Mouse (Mus musculus) thymus, postnatal 0 days (tissue): ENCODE results near the gene Nudt3. TPM values are rescaled to one million over a fixed set of nuclear protein-coding genes. Genes with fewer than 3 reads are reported as not detected.

Experiments used
- DNase-seq: peaks from one replicate; pipeline ENCODE4 v3.0.0-alpha.2; 2015; ENCODE audit warnings: low spot score
- polyA plus RNA-seq: library from polyadenylated mRNA; unstranded; fragments of >200 nt; fragmentation: Nextera tagmentation; extraction: Ambion mirVana; gene quantifications from 2 replicates; pipeline ENCODE4 v1.2.1, GENCODE M21; 2015

Nudt3 gene
- polyA plus RNA-seq, 1 experiment from 2014 or later = 87.8 TPM

DNA sequence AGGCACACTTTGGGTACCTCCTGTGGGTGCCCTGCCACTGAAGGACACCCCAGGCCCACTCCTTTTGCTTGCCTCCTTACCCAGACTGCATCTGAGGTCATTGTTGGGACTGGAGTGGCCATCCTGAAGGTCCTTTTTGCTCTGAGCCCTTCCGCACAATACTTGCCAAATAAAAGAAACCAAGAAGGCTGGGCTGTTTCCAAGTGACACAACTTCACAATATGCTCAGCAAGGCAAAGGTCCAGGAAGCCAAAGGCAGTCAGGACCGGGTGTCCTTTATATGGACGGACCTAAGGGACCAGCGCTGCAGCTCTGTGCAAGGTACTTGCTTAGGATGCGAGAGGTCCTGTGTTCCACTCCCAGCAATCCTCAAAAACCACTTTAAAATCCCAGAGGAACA is 55.1 kb downstream of the Nudt3 start:
- DNase-seq = no peak

DNA sequence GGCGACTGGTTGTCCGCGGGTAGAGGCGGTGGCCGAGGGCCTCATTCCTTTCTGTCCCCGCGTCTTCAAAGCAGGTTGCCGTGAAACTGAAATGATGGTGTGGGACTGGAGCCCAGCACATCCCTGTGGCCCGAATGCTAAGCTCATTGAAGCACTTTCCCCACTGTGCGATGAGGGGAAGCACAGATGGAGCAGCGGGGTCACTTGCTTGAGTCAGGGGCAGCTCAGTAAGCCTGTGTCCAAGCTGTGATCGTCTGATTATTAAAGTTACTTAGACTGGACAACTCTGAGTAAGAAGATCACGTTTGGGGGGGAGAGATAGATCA is 57.4 kb downstream of the Nudt3 start:
- no peak for DNase-seq

DNA sequence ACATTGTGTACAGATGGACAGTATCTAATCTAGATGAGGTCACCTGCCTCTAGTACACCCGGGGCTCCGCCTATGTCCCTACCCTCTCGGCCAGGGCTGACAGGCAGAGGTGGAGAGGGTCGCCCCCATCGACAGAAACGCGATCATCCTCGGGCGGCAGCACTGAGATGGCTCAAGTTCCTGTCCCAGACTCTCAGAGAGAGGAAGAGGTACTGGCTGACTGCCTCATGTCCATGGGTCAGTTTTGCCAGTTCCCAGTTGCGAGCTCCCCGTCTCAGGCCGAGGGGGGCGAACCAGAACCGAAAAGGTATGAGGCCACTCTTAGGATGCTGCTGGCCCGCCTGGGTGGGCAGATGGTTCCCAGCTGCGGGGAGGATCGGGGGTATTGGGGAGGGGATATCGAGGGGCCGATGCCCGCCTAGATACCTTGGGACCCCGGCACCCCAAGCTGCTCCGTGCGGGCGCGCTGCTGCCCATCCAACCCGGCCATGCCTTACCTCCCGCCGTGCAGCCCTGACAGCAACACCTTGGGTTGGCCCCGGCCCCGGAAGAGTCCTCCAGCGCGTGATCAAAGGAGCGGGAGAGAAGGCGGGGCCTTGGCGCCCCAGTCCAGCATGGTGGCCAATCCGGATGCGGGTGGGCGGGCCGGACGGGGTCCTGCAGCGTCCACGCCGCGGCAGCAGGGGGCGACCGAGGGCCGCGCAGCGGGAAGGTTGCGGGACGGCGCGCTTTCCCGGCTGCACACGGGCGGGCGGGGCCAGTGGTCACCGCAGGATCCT is 57.9 kb downstream of the Nudt3 start, which contains the start of gene AI413582:
Gene AI413582, minus strand, starts transcription at position 594 of the 779 bp plus-strand sequence.
- peak; percentile 96 for DNase-seq

DNA sequence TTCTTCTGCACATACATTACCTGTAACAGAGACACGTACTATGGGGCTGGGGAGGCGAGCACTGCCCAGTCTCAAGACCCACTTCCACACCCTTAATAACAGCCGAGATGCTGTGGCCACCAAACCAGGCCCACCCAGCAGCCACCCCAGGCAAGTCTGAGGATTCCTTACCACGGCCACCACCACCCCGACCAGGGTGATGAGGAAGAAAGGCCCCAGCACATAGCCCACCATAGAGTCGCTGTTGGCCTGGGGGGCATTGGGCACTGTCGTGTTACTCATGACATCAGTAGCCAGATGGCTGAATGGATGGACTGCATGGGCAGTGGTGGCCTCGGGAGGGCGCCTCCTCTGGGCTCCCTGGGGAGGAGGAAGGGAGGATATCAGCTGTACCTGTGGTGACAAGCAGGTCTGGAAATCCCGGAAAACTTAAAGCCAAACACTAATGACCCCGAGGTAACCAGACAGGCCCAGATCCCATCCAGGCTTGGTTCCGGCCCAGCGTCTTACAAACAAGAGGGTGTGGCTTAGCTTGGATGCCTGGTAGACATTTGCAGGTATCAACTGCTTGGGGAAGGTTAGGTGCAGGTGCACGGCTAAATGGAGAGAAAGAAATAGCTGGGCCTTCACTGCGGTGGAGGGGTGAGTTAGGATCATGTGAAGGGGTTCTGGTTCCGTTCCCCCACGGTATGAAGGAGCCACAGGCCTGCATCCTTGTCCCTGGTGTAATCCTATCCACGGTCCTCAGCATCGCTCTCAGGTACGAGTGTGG is 58.7 kb downstream of the Nudt3 start:
- DNase-seq = no peak

DNA sequence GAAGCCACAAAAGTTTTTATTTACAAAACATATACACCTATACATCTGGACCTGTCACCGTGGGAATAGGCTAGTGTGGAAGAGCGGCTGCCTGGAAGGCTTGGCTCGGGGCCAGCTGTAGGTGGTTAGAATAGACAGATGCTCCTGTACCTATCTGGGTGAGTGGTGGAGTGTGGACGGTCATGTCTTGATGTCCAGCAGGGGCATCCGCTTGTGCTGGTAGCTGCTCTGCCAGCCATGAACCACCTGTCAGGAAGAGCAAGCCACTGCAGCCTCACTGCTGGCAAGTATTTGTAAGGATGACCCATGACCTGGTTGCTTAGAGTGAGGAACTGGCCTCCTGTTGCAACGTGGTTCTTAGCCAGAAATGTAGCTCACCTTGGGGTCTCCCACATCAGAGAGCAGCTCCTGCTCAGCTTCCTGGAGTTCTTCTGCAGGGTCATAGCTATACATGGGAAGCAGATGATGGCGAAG is 59.5 kb downstream of the Nudt3 start:
- DNase-seq = no peak

DNA sequence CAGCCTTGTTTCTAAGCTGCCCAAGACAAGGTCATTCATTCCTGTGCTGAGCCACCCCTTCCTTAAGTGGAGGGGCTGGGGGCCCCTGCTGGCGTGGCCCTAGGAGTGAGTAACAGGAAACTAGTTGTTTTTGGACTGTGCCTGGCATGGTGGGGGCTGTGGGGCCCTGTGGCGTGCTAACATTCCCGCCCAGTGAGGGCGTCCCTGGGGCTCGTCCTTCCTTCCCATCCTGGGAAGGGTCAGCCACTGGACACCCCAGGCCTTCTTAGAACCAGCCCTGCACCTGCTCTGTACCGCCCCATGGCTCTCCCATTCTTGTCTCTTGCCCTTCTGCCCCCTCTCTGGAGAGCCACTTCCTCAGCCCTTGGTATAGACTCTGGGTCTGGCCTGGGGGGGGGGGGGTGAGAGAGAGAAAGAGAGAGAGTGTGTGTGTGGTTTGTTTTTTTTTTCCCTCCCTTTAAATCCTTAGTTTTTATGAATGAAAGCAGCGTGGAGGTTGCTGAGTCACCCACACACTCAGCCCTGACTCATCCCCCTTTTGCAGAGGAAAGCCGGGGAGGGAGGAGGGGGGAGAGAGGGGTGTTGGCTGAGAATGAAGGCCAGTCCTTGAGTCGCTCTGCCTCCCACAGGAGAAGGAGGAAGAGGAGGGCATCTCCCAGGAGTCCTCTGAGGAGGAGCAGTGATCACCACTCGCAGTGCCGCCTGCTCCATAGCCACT is 61.3 kb downstream of the Nudt3 start:
- no peak for DNase-seq

DNA sequence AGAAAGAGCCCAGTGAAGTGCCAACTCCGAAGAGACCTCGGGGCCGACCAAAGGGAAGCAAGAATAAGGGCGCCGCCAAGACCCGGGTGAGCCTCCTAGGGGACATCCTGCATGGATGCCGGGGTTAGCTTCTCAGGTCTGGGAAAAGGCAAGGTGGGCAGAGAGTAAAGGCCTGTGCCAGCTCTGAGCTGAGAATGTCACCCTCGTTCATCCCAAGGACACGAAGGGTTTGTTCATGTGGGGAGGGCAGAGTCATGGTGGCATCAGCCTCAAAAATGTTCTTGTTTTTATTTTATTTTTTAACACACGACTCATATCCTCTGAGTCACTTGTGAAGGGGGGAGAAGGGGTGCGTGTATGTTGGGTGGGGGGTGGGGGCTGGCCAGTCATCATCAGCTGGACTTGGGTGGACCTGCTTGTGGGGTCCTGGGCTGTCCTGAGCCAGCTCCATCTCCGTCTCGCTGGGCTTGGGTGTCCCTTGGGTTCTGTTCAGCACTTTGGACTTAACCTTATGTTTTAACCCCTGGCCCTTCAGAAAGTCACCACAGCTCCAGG is 62.3 kb downstream of the Nudt3 start:
- DNase-seq = no peak

DNA sequence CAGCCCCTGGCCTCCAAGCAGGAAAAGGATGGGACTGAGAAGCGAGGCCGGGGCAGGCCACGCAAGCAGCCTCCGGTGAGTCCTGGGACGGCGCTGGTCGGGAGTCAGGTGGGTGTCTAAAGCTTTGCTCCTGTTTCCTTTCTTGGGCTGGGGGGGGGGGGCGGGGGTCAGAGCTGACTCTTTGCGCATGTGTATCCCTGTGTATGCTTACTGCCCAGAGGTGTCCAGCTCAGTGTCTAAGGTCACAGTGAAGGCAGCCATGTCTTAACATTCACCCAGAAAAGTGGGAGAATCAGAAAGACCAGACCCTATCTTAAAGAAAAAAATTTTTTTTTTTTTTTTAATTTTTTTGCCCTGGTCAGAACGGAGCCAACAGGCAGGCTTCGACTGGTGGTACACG is 63.7 kb downstream of the Nudt3 start:
- DNase-seq = no peak

DNA sequence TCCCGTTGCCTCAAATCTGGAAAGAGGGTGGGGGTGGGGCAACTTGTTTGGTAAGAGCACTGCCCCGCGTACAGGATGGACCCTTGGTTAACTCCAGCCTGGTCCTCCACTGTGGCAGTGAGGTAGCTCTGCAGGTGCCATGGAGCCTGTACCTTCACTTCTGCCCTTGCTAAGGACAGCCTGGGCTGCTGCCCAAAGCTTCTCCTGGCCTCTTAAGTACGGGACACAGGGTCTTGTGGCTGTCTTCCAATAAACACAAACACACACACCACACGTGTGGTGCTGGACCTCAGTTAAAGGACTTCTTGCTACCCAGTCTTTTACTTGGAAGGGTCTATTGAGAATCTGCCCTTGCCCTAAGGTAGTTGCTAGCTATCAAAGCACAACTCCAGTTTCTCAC is 64.5 kb downstream of the Nudt3 start:
- DNase-seq = no peak

DNA sequence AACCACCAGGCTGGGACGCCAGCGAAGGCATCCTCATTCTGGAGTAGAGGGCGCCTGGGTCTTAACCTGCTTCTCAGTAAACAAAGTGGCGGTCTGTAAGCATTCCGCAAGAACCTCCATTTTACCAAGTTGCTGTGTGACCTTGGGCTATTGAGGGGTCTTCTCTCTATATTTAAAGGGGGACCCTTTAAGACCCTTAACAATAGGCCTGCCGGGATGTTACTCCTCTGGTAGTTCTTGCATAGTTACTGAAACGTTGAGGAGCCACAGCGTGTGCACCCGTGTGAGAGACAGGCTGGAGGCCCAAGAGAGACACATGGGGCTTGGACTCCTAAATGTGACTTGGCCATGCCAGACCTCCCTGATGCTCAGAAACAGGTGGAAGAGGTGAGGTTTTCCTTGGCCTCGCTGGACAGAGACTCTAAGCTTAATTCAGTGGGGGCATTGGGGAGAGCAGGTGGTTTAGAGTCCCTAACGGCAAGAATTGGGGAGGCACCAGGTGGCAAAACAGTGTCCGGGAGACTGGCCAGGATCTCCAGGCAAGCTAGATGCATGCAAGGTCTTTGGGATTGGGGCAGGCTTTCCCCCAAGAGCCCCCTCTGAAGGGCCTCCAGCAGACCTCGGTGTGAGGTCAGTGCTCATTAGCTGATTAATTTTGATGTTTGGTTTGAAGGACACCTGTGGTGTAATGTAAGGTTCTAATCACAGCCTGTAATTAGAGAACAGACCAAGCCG is 65.2 kb downstream of the Nudt3 start:
- no peak for DNase-seq

DNA sequence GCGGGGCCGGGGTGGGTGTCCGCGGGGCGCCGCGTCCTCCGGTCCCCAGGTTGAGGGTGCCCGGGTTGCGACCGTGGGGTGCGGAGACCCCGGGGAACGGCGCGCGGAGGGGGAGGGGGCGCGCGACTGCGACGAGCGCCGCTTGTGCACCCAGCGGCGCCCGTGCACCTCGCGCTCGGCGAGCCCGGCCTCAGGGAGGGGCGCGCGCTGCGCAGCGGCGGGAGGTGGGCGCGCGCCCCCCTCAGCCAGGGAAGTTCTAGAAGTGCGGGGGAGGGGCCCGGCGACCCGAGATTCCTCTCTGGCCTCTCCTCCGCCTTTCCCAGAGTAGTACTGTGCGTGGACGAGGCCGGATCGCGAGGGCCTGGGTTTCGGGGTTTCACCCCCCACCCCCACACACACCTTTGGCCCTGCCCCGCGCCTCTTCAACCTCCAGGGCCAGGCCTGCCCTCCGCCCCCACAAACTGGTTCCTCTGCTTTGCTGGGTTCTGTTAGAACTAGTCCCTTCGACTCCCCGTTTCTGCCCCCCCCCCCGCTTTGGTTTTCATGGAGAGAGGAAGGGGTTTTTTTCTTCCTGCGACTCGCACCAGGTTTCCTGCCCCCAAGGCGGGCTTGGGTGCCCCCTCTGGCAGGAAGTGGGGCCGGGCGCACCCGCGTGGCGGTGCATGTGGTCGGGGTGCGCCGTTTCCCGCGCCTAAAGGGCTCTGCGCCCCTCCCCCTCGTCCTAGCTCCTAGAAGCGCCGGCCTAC is 65.9 kb downstream of the Nudt3 start:
- DNase-seq = peak; percentile 90

DNA sequence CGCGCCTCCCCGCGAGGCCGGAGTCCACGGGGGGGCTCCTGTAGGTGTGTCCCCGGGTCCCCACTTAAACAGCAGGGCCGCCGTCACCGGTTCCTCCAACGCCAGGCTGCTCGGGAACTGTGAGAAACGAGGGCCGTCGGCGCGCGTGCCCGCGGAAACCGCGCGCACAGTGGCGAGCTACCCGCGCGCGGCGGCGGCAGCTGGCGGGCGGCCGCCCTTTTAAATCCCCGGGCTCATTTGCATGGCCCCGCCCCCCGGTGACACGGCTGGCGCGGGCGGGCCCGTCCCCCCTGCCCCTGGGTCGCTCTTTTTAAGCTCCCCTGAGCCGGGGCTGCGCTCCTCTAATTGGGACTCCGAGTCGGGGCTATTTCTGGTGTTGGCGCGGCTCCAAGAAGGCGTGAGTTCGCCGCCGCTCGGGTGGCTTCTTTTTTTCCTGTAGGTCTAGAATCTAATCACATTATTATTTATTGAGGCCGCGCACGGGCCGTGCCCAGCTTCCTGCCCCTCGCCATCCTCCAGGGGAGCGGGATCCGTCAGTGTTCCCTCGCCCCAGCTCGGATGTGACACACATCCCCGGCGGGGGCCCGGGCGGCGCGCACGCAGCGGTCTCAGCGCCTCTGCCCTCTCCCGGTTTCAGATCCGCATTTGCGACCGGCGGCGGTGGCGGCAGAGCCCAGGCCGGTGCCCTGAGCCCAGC is 66.8 kb downstream of the Nudt3 start, which contains the start of gene Hmga1:
Gene Hmga1, plus strand, starts transcription at position 183 of the 697 bp plus-strand sequence.
- DNase-seq = peak; percentile 96

DNA sequence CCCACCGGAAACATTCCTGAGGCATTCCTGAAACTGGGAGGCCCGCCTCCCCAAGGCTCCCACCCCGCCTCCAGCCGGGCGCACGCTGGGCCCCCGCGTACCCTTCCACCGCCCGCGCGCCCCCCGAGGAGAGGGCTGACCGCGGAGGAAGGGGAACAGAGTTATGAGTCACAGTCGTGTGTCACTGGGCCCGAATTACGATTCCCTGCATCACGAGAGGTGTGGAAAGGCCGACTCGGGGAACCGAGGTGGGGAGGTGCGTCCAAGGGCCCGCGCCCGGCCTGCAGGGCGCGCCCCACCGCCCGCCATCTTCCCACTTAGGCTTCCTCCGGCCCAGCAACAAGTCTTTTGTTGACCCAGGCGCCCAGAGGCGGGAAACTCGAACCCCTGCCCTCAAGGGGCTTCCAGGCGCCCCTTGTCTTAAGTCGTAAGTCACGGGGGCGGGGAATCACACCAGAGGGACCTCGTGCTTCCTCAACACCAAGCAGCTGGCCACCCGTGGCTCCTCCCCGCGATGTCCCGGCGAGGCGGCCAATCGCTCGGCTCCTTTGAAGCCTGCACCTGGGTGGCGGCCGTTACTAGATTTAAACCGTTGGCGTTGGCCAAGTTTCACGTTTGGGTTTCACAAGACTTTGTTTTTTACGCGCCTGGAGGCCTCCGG is 67.7 kb downstream of the Nudt3 start:
- DNase-seq = peak; percentile 87

DNA sequence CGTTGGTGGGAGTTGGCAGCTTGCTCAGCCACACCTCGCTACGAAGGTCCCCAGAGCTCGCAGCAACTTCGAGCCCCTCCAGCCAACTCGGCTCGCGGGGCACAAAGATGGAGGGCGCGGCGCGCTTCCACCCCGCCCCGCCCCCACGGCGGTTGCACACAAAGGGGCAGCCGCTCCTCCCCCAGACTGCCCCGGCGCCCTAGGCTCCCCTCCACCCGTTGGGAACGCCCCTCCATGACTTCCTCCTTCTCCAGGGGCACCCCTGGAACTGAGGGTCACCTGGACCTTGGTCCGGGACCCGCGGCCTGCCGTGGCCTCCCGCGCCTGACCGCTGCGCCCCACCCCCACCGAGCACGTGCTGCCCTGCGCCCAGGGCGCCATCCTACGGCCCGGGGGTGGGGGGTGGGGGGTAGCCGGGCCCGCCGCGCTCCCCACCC is 68.2 kb downstream of the Nudt3 start:
- peak; percentile 80 for DNase-seq

DNA sequence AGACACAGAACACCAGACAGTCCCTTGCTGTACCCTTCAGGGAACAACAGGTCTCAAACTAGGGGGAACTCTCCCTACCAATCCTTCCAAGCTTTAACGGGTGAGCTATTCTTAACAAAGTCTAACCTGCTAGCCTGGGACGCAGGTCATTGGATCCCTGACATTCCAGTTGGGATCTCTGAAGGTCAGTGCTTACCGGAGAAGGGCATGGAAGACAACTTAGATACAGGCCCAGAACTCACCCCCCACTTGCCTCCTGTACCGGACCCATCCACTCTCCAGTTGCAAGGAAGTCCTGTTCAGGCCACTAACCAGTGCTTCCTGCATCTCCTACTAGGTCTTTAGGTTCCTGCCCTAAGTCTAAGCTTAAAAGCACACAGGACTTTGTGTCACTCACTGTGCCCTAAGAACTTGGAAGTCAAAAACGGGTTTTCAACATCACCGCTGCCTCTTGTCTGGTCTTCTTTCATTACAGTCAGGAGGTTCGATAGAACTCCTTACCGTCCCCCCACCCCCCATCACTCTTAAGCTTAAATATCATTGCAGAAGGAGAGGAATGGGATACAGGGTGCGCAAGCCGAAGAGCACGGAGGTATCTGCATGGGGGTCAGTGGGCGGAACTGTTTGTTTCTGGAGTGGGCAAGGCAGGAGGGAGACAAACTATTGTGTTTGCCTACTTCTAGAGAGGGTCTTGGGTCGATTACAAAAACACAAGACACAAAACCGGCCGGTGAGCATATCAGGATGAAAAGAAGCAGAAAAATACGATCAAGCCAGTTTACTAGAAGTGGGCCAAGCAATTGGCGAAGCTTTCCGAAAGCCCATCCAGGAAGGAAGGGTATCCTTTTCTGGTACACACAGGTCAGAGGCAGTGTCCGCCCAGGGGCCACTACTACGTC is 69.0 kb downstream of the Nudt3 start:
- DNase-seq = no peak

DNA sequence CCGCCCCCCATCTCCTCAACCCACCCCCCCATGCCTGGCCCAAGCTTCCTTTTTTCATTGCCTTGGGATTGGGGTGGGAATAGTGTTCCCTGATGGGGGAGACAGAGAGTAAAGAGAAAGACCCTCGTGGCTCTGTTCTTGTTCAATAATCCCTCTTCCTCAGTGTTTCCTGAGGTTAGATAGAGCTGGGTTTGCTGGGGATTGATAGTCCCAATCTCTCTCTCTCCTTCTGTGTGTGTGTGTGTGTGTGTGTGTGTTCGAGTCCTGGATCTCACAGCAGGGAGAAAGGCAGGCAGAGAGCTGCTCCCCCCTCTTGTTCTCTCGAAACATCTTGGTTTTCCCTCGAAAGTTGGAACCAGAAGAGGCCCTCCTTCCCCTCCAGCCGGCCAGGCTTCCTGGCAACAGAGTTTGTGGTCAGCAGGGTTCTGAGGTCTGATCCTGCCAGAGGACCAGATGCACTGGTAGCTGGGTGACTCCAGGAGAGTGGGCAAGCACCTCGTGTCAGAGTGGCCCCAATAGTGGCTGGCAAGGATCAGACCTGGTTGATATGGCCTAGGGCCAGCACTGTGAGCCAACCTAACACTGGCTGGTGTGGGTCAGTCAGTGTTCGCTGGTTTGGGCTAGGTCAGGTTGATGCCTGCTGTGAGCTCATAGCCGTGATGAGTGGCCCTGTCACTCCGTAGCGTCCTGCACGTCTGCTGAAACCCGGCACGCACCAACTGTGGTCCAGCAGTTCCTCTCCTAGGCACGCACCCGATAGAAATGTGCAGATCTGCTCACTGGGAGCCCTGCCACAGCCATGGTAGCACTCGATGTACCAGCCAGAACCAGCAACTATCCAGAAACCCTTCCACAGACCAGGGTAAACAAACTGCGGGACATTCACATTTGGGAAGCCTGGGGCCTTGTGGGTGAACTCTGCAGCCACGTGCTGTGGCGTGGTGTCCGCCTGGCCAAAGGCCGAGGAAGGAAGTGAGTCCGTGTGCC is 70.8 kb downstream of the Nudt3 start:
- no peak for DNase-seq
